Mouse (Mus musculus) MEL (cell line): ENCODE measurements around the gene Eps15. TPM values are rescaled to one million over a fixed set of nuclear protein-coding genes. Genes with fewer than 3 reads are reported as not detected.

Experiments used
- DNase-seq: peaks from one replicate; pipeline ENCODE4 v3.0.0; 2011; ENCODE audit warnings: low read depth, low spot score
- H3K27ac ChIP-seq: 2 replicates; pipeline ENCODE4 v1.5.1; 2012; ENCODE audit warnings: low read depth, mild to moderate bottlenecking, control low read depth, low read length, moderate library complexity; ENCODE audit not compliant: control insufficient read depth
- H3K27me3 ChIP-seq, 2 experiments: fragments of 150-350 bp in 1 of 2; sonication (generic) in 1 of 2; 2 replicates each; pipeline ENCODE4 v1.6.1; 2012; ENCODE audit warnings: low read length in 2 of 2, mild to moderate bottlenecking in 2 of 2, improper control_type of control experiment in 1 of 2, moderate library complexity in 1 of 2; ENCODE audit not compliant: insufficient read depth in 2 of 2, control insufficient read depth in 1 of 2
- H3K36me3 ChIP-seq, 2 experiments: 2 replicates each; pipeline ENCODE4 v1.6.1; 2012 to 2014; ENCODE audit warnings: low read length in 2 of 2, improper control_type of control experiment in 1 of 2, inconsistent platforms in 1 of 2, mild to moderate bottlenecking in 1 of 2; ENCODE audit not compliant: insufficient read depth in 2 of 2, control insufficient read depth in 1 of 2
- H3K4me1 ChIP-seq, 2 experiments: fragments of 150-350 bp in 1 of 2; sonication (generic) in 1 of 2; 2 replicates each; pipeline ENCODE4 v1.6.1; 2012; ENCODE audit warnings: low read length in 2 of 2, improper control_type of control experiment in 1 of 2, mild to moderate bottlenecking in 1 of 2; ENCODE audit not compliant: insufficient read depth in 2 of 2, control insufficient read depth in 1 of 2
- H3K4me3 ChIP-seq, 2 experiments: fragments of 150-350 bp in 1 of 2; sonication (generic) in 1 of 2; 2 replicates each; pipeline ENCODE4 v1.5.1; 2012; ENCODE audit warnings: low read depth in 2 of 2, low read length in 2 of 2, mild to moderate bottlenecking in 2 of 2, moderate library complexity in 2 of 2, control low read depth in 1 of 2, improper control_type of control experiment in 1 of 2; ENCODE audit not compliant: control insufficient read depth in 1 of 2, insufficient read depth in 1 of 2
- H3K79me2 ChIP-seq: 2 replicates; pipeline ENCODE4 v1.6.1; 2012; ENCODE audit warnings: mild to moderate bottlenecking, low read length, moderate library complexity; ENCODE audit not compliant: control insufficient read depth, poor library complexity, insufficient read depth
- H3K9ac ChIP-seq: 2 replicates; pipeline ENCODE4 v1.6.1; 2012; ENCODE audit warnings: low read depth, mild to moderate bottlenecking, control low read depth, low read length, moderate library complexity; ENCODE audit not compliant: control insufficient read depth, poor library complexity, severe bottlenecking
- H3K9me3 ChIP-seq: fragments of 150-350 bp; sonication (generic); replicated peaks from 2 replicates; pipeline ENCODE4 v1.6.1; 2012; ENCODE audit warnings: mild to moderate bottlenecking, low read length, improper control_type of control experiment, moderate library complexity; ENCODE audit not compliant: insufficient read depth
- BHLHE40 ChIP-seq: IDR thresholded peaks from 2 replicates; pipeline ENCODE4 v1.6.1; 2012; ENCODE audit warnings: low read depth, mild to moderate bottlenecking, inconsistent platforms, low read length, improper control_type of control experiment, borderline replicate concordance
- E2F4 ChIP-seq: IDR thresholded peaks from 2 replicates; pipeline ENCODE4 v1.6.1; 2011; ENCODE audit warnings: low read depth, low read length, improper control_type of control experiment, borderline replicate concordance
- EP300 ChIP-seq, 2 experiments: IDR thresholded peaks; 2 replicates each; pipeline ENCODE4 v1.6.1; 2011; ENCODE audit warnings: improper control_type of control experiment in 2 of 2, low read length in 2 of 2, low read depth in 1 of 2, mild to moderate bottlenecking in 1 of 2
- ETS1 ChIP-seq: IDR thresholded peaks from 2 replicates; pipeline ENCODE4 v1.6.1; 2012; ENCODE audit warnings: low read depth, mild to moderate bottlenecking, inconsistent platforms, low read length, improper control_type of control experiment, moderate library complexity
- GABPA ChIP-seq: IDR thresholded peaks from 2 replicates; pipeline ENCODE4 v1.6.1; 2012; ENCODE audit warnings: low read depth, mild to moderate bottlenecking, inconsistent platforms, low read length, improper control_type of control experiment, moderate library complexity
- GATA1 ChIP-seq: IDR thresholded peaks from 2 replicates; pipeline ENCODE4 v1.6.1; 2011; ENCODE audit warnings: low read depth, low read length, improper control_type of control experiment
- KAT2A ChIP-seq: conservative IDR thresholded peaks from 2 replicates; pipeline ENCODE4 v1.6.1; 2012; ENCODE audit warnings: low read depth, low read length, improper control_type of control experiment, inconsistent platforms
- MAX ChIP-seq: IDR thresholded peaks from 2 replicates; pipeline ENCODE4 v1.6.1; 2011; ENCODE audit warnings: low read length, improper control_type of control experiment
- MXI1 ChIP-seq: IDR thresholded peaks from 2 replicates; pipeline ENCODE4 v1.6.1; 2011; ENCODE audit warnings: mild to moderate bottlenecking, low read depth, low read length, improper control_type of control experiment
- MYB ChIP-seq: IDR thresholded peaks from 2 replicates; pipeline ENCODE4 v1.6.1; 2011; ENCODE audit warnings: mild to moderate bottlenecking, low read depth, low read length, improper control_type of control experiment
- MYC ChIP-seq: IDR thresholded peaks from 2 replicates; pipeline ENCODE4 v1.6.1; 2011; ENCODE audit warnings: low read depth, mild to moderate bottlenecking, low read length, improper control_type of control experiment, moderate library complexity
- NELFE ChIP-seq: IDR thresholded peaks from 2 replicates; pipeline ENCODE4 v1.6.1; 2011; ENCODE audit warnings: low read depth, low read length, improper control_type of control experiment
- NRF1 ChIP-seq: IDR thresholded peaks from 2 replicates; pipeline ENCODE4 v1.6.1; 2014; ENCODE audit warnings: low read depth, mild to moderate bottlenecking, inconsistent platforms, low read length, improper control_type of control experiment, moderate library complexity; ENCODE audit not compliant: poor library complexity, insufficient read depth, severe bottlenecking
- POLR2A ChIP-seq, 2 experiments: IDR thresholded peaks; 2 replicates each; pipeline ENCODE4 v1.6.1; 2011 to 2012; ENCODE audit warnings: low read length in 2 of 2, mild to moderate bottlenecking in 2 of 2, control low read depth in 1 of 2, improper control_type of control experiment in 1 of 2, low read depth in 1 of 2, moderate library complexity in 1 of 2; ENCODE audit not compliant: control insufficient read depth in 1 of 2, insufficient read depth in 1 of 2, poor library complexity in 1 of 2
- RCOR1 ChIP-seq: IDR thresholded peaks from 2 replicates; pipeline ENCODE4 v1.6.1; 2012; ENCODE audit warnings: low read depth, mild to moderate bottlenecking, inconsistent platforms, low read length, improper control_type of control experiment
- SIN3A ChIP-seq: IDR thresholded peaks from 2 replicates; pipeline ENCODE4 v1.6.1; 2012; ENCODE audit warnings: low read length, improper control_type of control experiment, inconsistent platforms
- SMC3 ChIP-seq: IDR thresholded peaks from 2 replicates; pipeline ENCODE4 v1.6.1; 2011; ENCODE audit warnings: low read depth, low read length, improper control_type of control experiment
- TAL1 ChIP-seq: IDR thresholded peaks from 2 replicates; pipeline ENCODE4 v1.6.1; 2012; ENCODE audit warnings: mild to moderate bottlenecking, inconsistent platforms, low read length, moderate library complexity, mixed read lengths
- TCF12 ChIP-seq: IDR thresholded peaks from 2 replicates; pipeline ENCODE4 v1.6.1; 2014; ENCODE audit warnings: low read depth, mild to moderate bottlenecking, inconsistent platforms, low read length, improper control_type of control experiment, moderate library complexity
- UBTF ChIP-seq: IDR thresholded peaks from 2 replicates; pipeline ENCODE4 v1.6.1; 2012; ENCODE audit warnings: low read depth, mild to moderate bottlenecking, inconsistent platforms, low read length, improper control_type of control experiment, moderate library complexity, borderline replicate concordance; ENCODE audit not compliant: insufficient read depth
- USF1 ChIP-seq: IDR thresholded peaks from 2 replicates; pipeline ENCODE4 v1.6.1; 2014; ENCODE audit warnings: low read depth, mild to moderate bottlenecking, inconsistent platforms, low read length, improper control_type of control experiment, moderate library complexity
- ZMIZ1 ChIP-seq: IDR thresholded peaks from 2 replicates; pipeline ENCODE4 v1.6.1; 2012; ENCODE audit warnings: low read depth, mild to moderate bottlenecking, inconsistent platforms, low read length, improper control_type of control experiment, moderate library complexity
- polyA plus RNA-seq, 2 experiments: library from polyadenylated mRNA; stranded (reverse) in 1 of 2; unstranded in 1 of 2; fragments of >175 nt in 1 of 2; fragments of >200 nt in 1 of 2; gene quantifications; 2 replicates each; pipeline versions ENCODE4 v1.2.1 to v1.2.4; 2012; ENCODE audit warnings: low replicate concordance in 2 of 2, low read depth in 1 of 2; ENCODE audit not compliant: insufficient read length in 2 of 2, insufficient read depth in 1 of 2, missing spikeins in 1 of 2
- total RNA-seq: library from RNA; depleted of rRNA; stranded (reverse); fragments of 300-350 nt; gene quantifications from 2 replicates; pipeline ENCODE4 v1.2.3, GENCODE M21; 2012

Eps15 gene
- total and polyA plus RNA-seq, 3 experiments, result 19.7 to 107 (median 53.3) TPM

DNA sequence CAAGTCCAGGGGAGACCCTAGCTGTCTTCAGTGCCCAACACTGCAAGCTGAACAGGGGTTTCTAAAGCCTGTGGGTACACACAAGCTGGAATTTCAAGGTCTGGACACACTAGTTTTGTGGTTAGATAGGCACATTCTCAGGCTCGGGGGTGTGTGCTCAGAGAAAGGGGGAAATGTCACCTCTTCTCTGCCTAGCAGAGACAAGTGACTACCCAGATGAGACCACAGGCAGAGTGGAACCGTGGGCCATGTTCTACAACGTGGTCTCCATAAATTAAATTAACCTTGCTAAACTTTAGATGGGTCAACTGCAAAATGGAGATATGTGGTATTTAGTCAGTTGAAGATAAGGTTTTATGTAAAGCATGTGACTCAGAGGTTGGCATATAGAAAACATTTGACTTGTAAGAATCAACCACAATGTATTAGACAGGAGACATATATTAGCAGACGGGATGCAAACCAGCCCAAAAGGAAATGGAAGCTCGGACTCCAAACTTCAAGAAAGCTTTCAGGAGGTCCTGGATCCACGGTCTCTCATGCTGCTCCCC lies 113.2 kb downstream of the Eps15 start:
- peak overlapping the region; percentile 37 to 60 for H3K4me3 ChIP-seq
- H3K79me2 ChIP-seq, result no peaks in the 10 kb centered on the region
- DNase-seq, result peak; percentile 62
- peak overlapping the region; percentile 43 for H3K9ac ChIP-seq
- peaks cover 0 to 10% of the 10 kb centered on the region in 2 experiments; a peak in 2 of 4 replicates for H3K36me3 ChIP-seq
- TF ChIP-seq ETS1, result 0 out of 2 replicates have a peak, but pooled peaks have one; percentile 51
- peak; percentile 59; the same call in 1 of the 2 replicates for TF ChIP-seq MYB
- TF ChIP-seq BHLHE40, result peak; percentile 19; the same call in 1 of the 2 replicates
- peak; percentile 71 for TF ChIP-seq GATA1
- TF ChIP-seq KAT2A, result no peak
- TF ChIP-seq NRF1, result no peak
- TF ChIP-seq TCF12, result peak; percentile 63
- TF ChIP-seq SIN3A, result 0 out of 2 replicates have a peak, but pooled peaks have one; percentile 30
- TF ChIP-seq E2F4, result no peak
- no peak for TF ChIP-seq UBTF
- peak; percentile 34 for TF ChIP-seq MAX
- TF ChIP-seq TAL1, result 0 out of 2 replicates have a peak, but pooled peaks have one; percentile 14
- TF ChIP-seq USF1, result peak; percentile 81
- no peak for TF ChIP-seq GABPA
- 0 out of 2 replicates have a peak, but pooled peaks have one; percentile 4 for TF ChIP-seq NELFE
- no peak for TF ChIP-seq POLR2A (IDR thresholded peaks at IDR 0.05; ENCODE audit: control insufficient read depth in 1 of 2, insufficient read depth in 1 of 2, low read depth in 1 of 2, low read length in 2 of 2, poor library complexity in 1 of 2)
- 0 out of 2 replicates have a peak, but pooled peaks have one; percentile 4 for TF ChIP-seq RCOR1
- TF ChIP-seq ZMIZ1, result no peak
- peak; percentile 57 to 81 for TF ChIP-seq EP300 (IDR thresholded peaks at IDR 0.05; ENCODE audit: low read depth in 1 of 2, low read length in 2 of 2)
- TF ChIP-seq SMC3, result no peak
- peak; percentile 73 for TF ChIP-seq MXI1
- peak; percentile 63; the same call in 1 of the 2 replicates for TF ChIP-seq MYC
- peak overlapping the region; percentile 55 for H3K27ac ChIP-seq
- no peaks in the 10 kb centered on the region for H3K27me3 ChIP-seq
- H3K9me3 ChIP-seq, result no peaks in the 10 kb centered on the region
- H3K4me1 ChIP-seq, result peaks cover 10 to 21% of the 10 kb centered on the region in 2 experiments; a peak in 3 of 4 replicates
